Mouse (Mus musculus) heart, postnatal 0 days (tissue): ENCODE data around the gene Fgf18.

ENCODE experiments used
- CTCF ChIP-seq: IDR thresholded peaks from 2 replicates; pipeline ENCODE4 v1.5.1; 2016; ENCODE audit warnings: antibody characterized with exemption, control low read depth, low read depth
- EP300 ChIP-seq: IDR thresholded peaks from 2 replicates; pipeline ENCODE4 v1.6.1; 2016; ENCODE audit warnings: antibody characterized with exemption, low read depth

DNA sequence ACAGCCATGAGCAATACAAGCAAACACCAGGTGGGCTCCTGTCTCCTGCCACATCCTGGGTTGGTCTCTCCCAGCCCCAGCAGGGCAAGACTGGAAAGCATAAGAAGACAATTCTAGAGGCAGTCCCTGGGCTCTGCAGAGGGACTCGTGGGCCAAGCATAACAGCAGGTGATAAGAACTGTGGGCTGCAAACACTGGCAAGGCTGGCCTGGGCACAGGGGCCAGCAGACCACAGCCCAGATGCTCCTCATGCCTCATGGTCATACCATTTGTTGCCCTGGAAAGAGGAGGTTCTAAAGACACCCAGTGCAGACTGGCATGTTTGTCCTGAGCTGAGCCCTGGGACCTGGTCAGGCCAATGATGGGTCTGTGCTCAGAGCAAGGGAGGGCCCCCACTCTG lies 59.0 kb downstream of the Fgf18 start:
- TF ChIP-seq CTCF = no peak
- no peak for TF ChIP-seq EP300
